Mouse (Mus musculus): Measurements from ENCODE around the gene Anapc15.

GRCm38 (mm10) chr7:101837606-101838471 is 25.7 kb upstream of the Anapc15 start, which contains the start of gene Inppl1:
- TF ChIP-seq CTCF (IDR thresholded peaks at IDR 0.05; ENCODE audit: low read depth) = peak; percentile 69
- no peak for TF ChIP-seq EP300 (optimal IDR thresholded peaks at IDR 0.05)

All from stomach, postnatal 0 days (tissue).